Mouse (Mus musculus): ENCODE results near the gene Nr5a1.

The Nr5a1 gene

GRCm38 (mm10) chr2:38652565-38653292, 61.6 kb downstream of the Nr5a1 start:
- DNase-seq (ENCODE audit: low read depth, low spot score), result peak; percentile 91

- no peak for DNase-seq (ENCODE audit: low read depth, low spot score)
Measured at GRCm38 (mm10) chr2:38652098-38652497, 62.2 kb downstream of the Nr5a1 start.

DNA sequence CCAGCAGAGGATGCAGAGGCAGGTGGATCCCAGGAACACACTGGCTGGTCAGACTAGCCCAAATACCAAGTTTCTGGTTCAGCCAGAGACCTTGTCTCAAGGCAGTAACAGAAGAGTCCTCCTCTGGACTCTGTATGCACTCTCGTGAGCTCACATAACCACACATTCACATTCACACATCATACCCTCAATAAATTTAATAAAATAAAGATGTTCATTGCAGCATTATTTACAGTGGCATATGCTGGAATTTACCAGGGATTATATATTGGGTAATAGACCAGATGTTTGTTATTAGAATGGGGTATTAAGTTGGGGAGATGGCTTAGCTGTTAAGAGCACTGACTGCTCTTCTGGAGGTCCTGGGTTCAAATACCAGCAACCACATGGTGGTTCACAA, 64.0 kb downstream of the Nr5a1 start:
- DNase-seq (ENCODE audit: low read depth, low spot score), result peak; percentile 51

GRCm38 (mm10) chr2:38647661-38648060, 66.7 kb downstream of the Nr5a1 start:
- peak; percentile 79 for DNase-seq (ENCODE audit: low read depth, low spot score)

GRCm38 (mm10) chr2:38647201-38647606, 67.1 kb downstream of the Nr5a1 start:
- no peak for DNase-seq (ENCODE audit: low read depth, low spot score)

DNA sequence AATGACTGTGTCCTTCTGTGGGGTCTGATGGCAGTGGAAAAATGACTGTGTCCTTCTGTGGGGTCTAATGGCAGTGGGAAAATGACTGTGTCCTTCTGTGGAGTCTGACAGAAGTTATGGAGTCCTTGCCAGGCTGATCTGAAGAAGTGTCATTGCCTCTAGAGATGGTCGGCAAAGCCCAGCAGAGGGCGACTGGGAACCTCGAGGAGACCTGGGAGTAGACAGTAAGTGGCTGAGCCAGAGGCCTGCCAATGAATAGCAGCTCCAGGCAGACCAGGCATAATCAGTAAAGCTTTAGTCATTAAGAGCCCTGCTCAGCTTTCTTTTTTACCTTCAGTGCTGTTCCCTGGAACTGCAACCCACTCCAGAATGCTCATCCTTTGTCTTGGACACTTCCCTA, 68.4 kb downstream of the Nr5a1 start:
- DNase-seq (ENCODE audit: low read depth, low spot score), result peak; percentile 95

DNA sequence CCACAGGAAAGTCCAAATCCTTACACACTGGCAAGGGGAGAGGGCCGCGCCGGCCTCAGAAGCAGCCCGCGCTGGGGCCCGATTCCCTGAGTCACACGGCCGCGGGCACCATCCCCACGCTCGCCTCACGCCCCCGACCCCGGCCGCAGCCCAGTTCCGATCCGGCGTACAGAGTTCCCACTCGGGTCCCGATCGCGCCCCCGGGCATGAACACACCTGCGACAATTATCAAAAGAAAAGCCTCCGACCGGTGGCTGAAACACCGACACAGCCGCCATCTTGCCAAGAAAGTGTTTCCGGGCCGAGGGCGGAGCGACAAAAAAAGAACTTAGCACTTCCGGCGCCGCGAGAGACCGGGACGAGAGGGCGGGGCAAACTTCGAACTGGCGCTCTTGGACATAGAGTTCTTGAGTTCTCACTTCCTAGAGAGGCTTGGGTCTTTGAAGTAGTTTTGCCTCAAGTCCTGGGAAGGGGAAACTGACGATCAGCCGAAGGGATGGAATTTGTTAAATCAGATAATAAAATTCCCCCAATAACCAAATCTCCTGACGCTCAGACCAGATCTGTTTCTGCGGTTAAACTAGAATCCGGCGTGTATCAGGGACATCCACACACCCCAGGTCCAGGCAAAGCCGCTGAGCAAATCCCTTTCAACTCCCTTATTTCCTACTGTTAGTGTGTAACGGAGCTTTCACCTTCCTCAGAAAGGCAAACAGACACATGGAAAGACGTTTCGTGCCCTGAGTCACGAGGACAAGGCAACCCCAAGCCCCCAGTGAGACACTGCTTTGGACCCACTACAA, 70.5 kb downstream of the Nr5a1 start, which contains the start of gene Psmb7:
TSS of gene Psmb7 (minus strand) at position 463 of the 803 bp plus-strand sequence.
- DNase-seq (ENCODE audit: low read depth, low spot score), result peak; percentile 96
